Mouse (Mus musculus) right cerebral cortex, postnatal 25 days (tissue): ENCODE data around the gene Wdr91.

Experiments used
- DNase-seq: peaks from one replicate; pipeline ENCODE4 v3.0.0; 2022

The Wdr91 gene

GRCm38 (mm10) chr6:34914462-34914861, 3.8 kb upstream of the Wdr91 start:
- no peak for DNase-seq

- DNase-seq: no peak
These were observed 2.8 kb upstream of the Wdr91 start for GRCm38 (mm10) chr6:34913341-34914040.

- no peak for DNase-seq
These were observed 888 bp downstream of the Wdr91 start for GRCm38 (mm10) chr6:34909631-34910345.

- no peak for DNase-seq
These were observed 2.9 kb downstream of the Wdr91 start for GRCm38 (mm10) chr6:34907696-34908260.

GRCm38 (mm10) chr6:34907121-34907614, 3.5 kb downstream of the Wdr91 start:
- no peak for DNase-seq

GRCm38 (mm10) chr6:34906661-34907060, 4.0 kb downstream of the Wdr91 start:
- no peak for DNase-seq

- DNase-seq: no peak
These were observed 4.6 kb downstream of the Wdr91 start for GRCm38 (mm10) chr6:34906125-34906524.

- no peak for DNase-seq
These were observed 6.3 kb downstream of the Wdr91 start for GRCm38 (mm10) chr6:34904361-34904760.

- no peak for DNase-seq
These were observed 6.8 kb downstream of the Wdr91 start for GRCm38 (mm10) chr6:34903851-34904250.

GRCm38 (mm10) chr6:34903441-34903840, 7.2 kb downstream of the Wdr91 start:
- no peak for DNase-seq

- DNase-seq: no peak
These were observed 8.1 kb downstream of the Wdr91 start for GRCm38 (mm10) chr6:34902578-34902977.

- no peak for DNase-seq
These were observed 8.7 kb downstream of the Wdr91 start for GRCm38 (mm10) chr6:34901911-34902444.

- DNase-seq: no peak
These were observed 9.7 kb downstream of the Wdr91 start for GRCm38 (mm10) chr6:34900990-34901389.

- DNase-seq: no peak
These were observed 11.5 kb downstream of the Wdr91 start for GRCm38 (mm10) chr6:34899127-34899526.

- no peak for DNase-seq
These were observed 14.4 kb downstream of the Wdr91 start for GRCm38 (mm10) chr6:34896168-34896780.

GRCm38 (mm10) chr6:34895569-34895968, 15.1 kb downstream of the Wdr91 start:
- no peak for DNase-seq

GRCm38 (mm10) chr6:34889185-34889584, 21.5 kb downstream of the Wdr91 start:
- no peak for DNase-seq

- no peak for DNase-seq
These were observed 23.4 kb downstream of the Wdr91 start for GRCm38 (mm10) chr6:34887131-34887850.

- DNase-seq: no peak
These were observed 26.0 kb downstream of the Wdr91 start for GRCm38 (mm10) chr6:34884724-34885123.

GRCm38 (mm10) chr6:34879911-34880475, 30.7 kb downstream of the Wdr91 start:
- DNase-seq: peak; percentile 52

- DNase-seq: no peak
These were observed 31.5 kb downstream of the Wdr91 start for GRCm38 (mm10) chr6:34879101-34879740.
